Mouse (Mus musculus): ENCODE measurements around the gene Hps3.

GRCm38 (mm10) chr3:20058197-20058541 lies 23.1 kb upstream of the Hps3 start:
- TF ChIP-seq CTCF (IDR thresholded peaks at IDR 0.05; ENCODE audit: borderline replicate concordance, control insufficient read depth, extremely low read depth, insufficient read depth, low read length, poor library complexity) (no peak), POLR2A (IDR thresholded peaks at IDR 0.05; ENCODE audit: control insufficient read depth, extremely low read depth, insufficient read depth, low read length, poor library complexity) (no peak)
